Mouse (Mus musculus): Measurements from ENCODE around the gene Cdc34.

Cdc34 gene

GRCm38 (mm10) chr10:79716254-79716987 is 34.4 kb downstream of the Cdc34 start, which contains the start of gene Hcn2:
TSS of gene Hcn2 (plus strand) at chr10:79716634.
- DNase-seq (ENCODE audit: low spot score), result no peak

- no peak for DNase-seq (ENCODE audit: low spot score)
These were observed 35.0 kb downstream of the Cdc34 start for GRCm38 (mm10) chr10:79716988-79717355.

- DNase-seq (ENCODE audit: low spot score), result peak; percentile 78
These were observed 35.8 kb downstream of the Cdc34 start for GRCm38 (mm10) chr10:79717640-79718357.

- DNase-seq (ENCODE audit: low spot score), result no peak
These were observed 39.1 kb downstream of the Cdc34 start for GRCm38 (mm10) chr10:79721089-79721488.

- DNase-seq (ENCODE audit: low spot score), result no peak
These were observed 41.1 kb downstream of the Cdc34 start for GRCm38 (mm10) chr10:79723047-79723446.

- DNase-seq (ENCODE audit: low spot score), result no peak
These were observed 41.7 kb downstream of the Cdc34 start for GRCm38 (mm10) chr10:79723692-79724091.

- DNase-seq (ENCODE audit: low spot score), result peak; percentile 42
These were observed 44.1 kb downstream of the Cdc34 start for GRCm38 (mm10) chr10:79726090-79726489.

GRCm38 (mm10) chr10:79728323-79729249 is 46.6 kb downstream of the Cdc34 start:
- DNase-seq (ENCODE audit: low spot score), result no peak

- no peak for DNase-seq (ENCODE audit: low spot score)
These were observed 47.5 kb downstream of the Cdc34 start for GRCm38 (mm10) chr10:79729357-79729965.

- no peak for DNase-seq (ENCODE audit: low spot score)
These were observed 50.5 kb downstream of the Cdc34 start for GRCm38 (mm10) chr10:79732500-79732899.

- no peak for DNase-seq (ENCODE audit: low spot score)
These were observed 51.9 kb downstream of the Cdc34 start for GRCm38 (mm10) chr10:79733847-79734246.

- no peak for DNase-seq (ENCODE audit: low spot score)
These were observed 53.4 kb downstream of the Cdc34 start for GRCm38 (mm10) chr10:79735361-79735760.

- DNase-seq (ENCODE audit: low spot score), result peak; percentile 44
These were observed 54.7 kb downstream of the Cdc34 start for GRCm38 (mm10) chr10:79736706-79737105.

Measured in urinary bladder, postnatal 14 days (tissue).